Mouse (Mus musculus) spleen, adult 2 months (tissue): ENCODE data around the gene Esr1. TPM values are rescaled to one million over a fixed set of nuclear protein-coding genes. Genes with fewer than 3 reads are reported as not detected.

Source experiments
- DNase-seq, 2 experiments: peaks; one replicate each; pipeline versions ENCODE4 v3.0.0 to v3.0.0-alpha.2; 2012 to 2021; ENCODE audit warnings: low spot score in 2 of 2, low read depth in 1 of 2
- H3K27ac ChIP-seq: fragments of 200-500 bp; 2 replicates; pipeline ENCODE4 v1.5.1; 2012; ENCODE audit warnings: low read length, inconsistent platforms; ENCODE audit not compliant: insufficient read depth
- H3K27me3 ChIP-seq: fragments of 200-500 bp; 2 replicates; pipeline ENCODE4 v1.6.1; 2012; ENCODE audit warnings: mild to moderate bottlenecking, moderate library complexity, low read length, inconsistent platforms; ENCODE audit not compliant: control insufficient read depth, insufficient read depth
- H3K36me3 ChIP-seq: fragments of 200-500 bp; 2 replicates; pipeline ENCODE4 v1.6.1; 2012; ENCODE audit warnings: mild to moderate bottlenecking, low read length, inconsistent platforms; ENCODE audit not compliant: control insufficient read depth, insufficient read depth
- H3K4me1 ChIP-seq: fragments of 200-500 bp; 2 replicates; pipeline ENCODE4 v1.6.1; 2011; ENCODE audit warnings: inconsistent platforms; ENCODE audit not compliant: control insufficient read depth, insufficient read depth, insufficient read length
- H3K4me3 ChIP-seq: fragments of 200-500 bp; 2 replicates; pipeline ENCODE4 v1.5.1; 2011; ENCODE audit warnings: mild to moderate bottlenecking, inconsistent platforms; ENCODE audit not compliant: insufficient read depth, insufficient read length; ENCODE audit errors: extremely low read depth
- CTCF ChIP-seq: fragments of 200-500 bp; IDR thresholded peaks from 2 replicates; pipeline ENCODE4 v1.5.1; 2011; ENCODE audit warnings: mild to moderate bottlenecking, inconsistent platforms; ENCODE audit not compliant: insufficient read depth, insufficient read length, insufficient replicate concordance; ENCODE audit errors: extremely low read depth
- POLR2A ChIP-seq: fragments of 200-500 bp; IDR thresholded peaks from 2 replicates; pipeline ENCODE4 v1.6.1; 2011; ENCODE audit warnings: low read depth, low read length, inconsistent platforms
- WGBS: fragments of 180-500 bp; shearing (Covaris S2); methylation state at CpG from one replicate; pipeline ENCODE4 v1.1.7; 2018; 5-methylcytosine and 5-hydroxymethylcytosine counted together
- polyA plus RNA-seq: library from polyadenylated mRNA; depleted of rRNA; stranded (reverse); fragments of >200 nt; gene quantifications from 2 replicates; pipeline ENCODE4 v1.2.3, GENCODE M21; 2012

Esr1 gene
- polyA plus RNA-seq, 1 experiment, result 1.9 TPM

DNA sequence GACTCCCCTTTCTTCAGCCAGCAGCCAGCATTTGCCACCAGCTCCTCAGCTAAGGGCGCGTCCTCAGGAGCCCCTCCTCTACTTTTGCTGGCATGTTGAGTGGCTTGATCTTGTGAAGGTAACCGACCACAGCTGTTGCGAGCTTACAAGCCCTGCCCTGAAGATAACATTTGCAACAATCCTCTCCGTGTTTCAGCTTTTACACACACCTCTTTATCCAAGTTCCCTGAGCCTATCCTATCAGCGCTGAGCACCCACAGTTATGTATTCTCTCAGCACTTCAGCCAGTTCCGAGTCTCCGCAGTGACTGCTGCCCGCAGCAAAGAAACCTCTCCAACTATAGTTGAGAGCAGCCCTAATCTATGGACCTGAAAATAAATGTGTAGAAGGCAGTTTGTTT lies 16.0 kb downstream of the Esr1 start:
- no peaks in the 10 kb centered on the region for H3K27me3 ChIP-seq
- no peak overlapping the region for H3K27ac ChIP-seq
- no peak overlapping the region for H3K4me3 ChIP-seq
- DNase-seq, result no peak
- 86% methylated on average over 9 of the region's 9 CpGs for WGBS
- H3K36me3 ChIP-seq, result no peaks in the 10 kb centered on the region
- TF ChIP-seq POLR2A, result no peak
- TF ChIP-seq CTCF, result no peak
- no peaks in the 10 kb centered on the region for H3K4me1 ChIP-seq

DNA sequence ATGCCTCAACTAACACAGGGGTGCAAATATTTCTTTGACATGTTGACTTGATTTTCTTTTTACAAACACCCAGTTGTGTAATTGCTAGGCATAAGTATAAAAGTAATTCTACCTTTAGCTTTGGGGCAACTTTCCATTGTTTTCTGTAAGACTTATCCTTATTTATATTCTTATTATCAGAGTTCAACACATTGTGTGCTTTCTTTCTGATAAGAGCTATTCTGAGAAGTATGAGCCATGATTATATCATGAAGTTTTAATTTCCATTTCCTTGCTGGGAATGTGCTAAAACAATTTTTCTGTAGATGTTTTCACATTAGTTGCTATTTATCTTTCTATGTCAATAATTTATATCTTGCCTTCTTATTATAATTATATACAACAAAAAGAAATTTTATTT lies 17.9 kb downstream of the Esr1 start:
- Histone ChIP-seq H3K4me3 (no peak overlapping the region), H3K27me3 (no peaks in the 10 kb centered on the region), H3K4me1 (0 out of 2 replicates have a peak, but pooled peaks cover 3% of the 10 kb centered on the region), H3K27ac (no peak overlapping the region), H3K36me3 (no peaks in the 10 kb centered on the region)
- no peak for TF ChIP-seq POLR2A
- no peak for TF ChIP-seq CTCF
- no peak for DNase-seq

- Histone ChIP-seq H3K4me1 (0 out of 2 replicates have a peak, but pooled peaks cover 3% of the 10 kb centered on the region), H3K27ac (peak overlapping the region; percentile 68), H3K36me3 (no peaks in the 10 kb centered on the region), H3K4me3 (peak overlapping the region; percentile 60), H3K27me3 (no peaks in the 10 kb centered on the region)
- peak; percentile 12 to 22 for DNase-seq
- WGBS, result 45% methylated on average over 11 of the region's 11 CpGs
- TF ChIP-seq POLR2A (peak; percentile 27; the same call in 1 of the 2 replicates), CTCF (no peak)
These were observed 20.9 kb downstream of the Esr1 start for GRCm38 (mm10) chr10:4632211-4632704.

- WGBS, result 70% methylated on average over 14 of the region's 14 CpGs
- Histone ChIP-seq H3K27ac (no peak overlapping the region), H3K4me3 (no peak overlapping the region), H3K27me3 (no peaks in the 10 kb centered on the region), H3K4me1 (0 out of 2 replicates have a peak, but pooled peaks cover 3% of the 10 kb centered on the region), H3K36me3 (no peaks in the 10 kb centered on the region)
- TF ChIP-seq POLR2A (no peak), CTCF (no peak)
- DNase-seq, result no peak
These were observed 22.1 kb downstream of the Esr1 start for GRCm38 (mm10) chr10:4633287-4634030.

DNA sequence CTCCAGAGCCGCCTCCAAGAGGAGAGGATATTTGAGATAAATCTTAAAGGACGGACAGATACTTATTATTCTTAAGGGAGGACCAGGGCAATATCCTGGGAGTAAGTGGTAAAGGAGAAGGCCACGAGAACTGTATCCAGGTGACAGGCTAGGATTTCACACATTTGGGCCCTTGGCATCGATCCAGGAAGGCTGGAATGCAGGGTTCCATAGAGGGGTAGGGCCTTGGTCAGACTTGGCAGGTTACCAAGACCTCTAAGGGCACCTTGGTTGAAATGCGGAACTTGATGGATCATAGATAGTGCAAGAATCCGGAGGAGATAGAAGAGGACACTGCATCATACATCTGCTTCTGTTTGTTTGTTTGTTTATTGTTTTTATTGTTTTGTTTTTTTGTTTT lies 24.3 kb downstream of the Esr1 start:
- 88% methylated on average over 6 of the region's 6 CpGs for WGBS
- H3K27ac ChIP-seq, result no peak overlapping the region

GRCm38 (mm10) chr10:4646074-4646473 lies 34.7 kb downstream of the Esr1 start:
- no peaks in the 10 kb centered on the region for H3K4me1 ChIP-seq
- H3K36me3 ChIP-seq, result no peaks in the 10 kb centered on the region
- no peak for DNase-seq
- H3K27me3 ChIP-seq, result no peaks in the 10 kb centered on the region
- 89% methylated on average over 7 of the region's 7 CpGs for WGBS
- no peak overlapping the region for H3K27ac ChIP-seq
- H3K4me3 ChIP-seq, result no peak overlapping the region
- TF ChIP-seq CTCF (no peak), POLR2A (no peak)

More for the DNA sequence above, 24.3 kb downstream of the Esr1 start:
- TF ChIP-seq POLR2A (no peak), CTCF (no peak)
- no peak for DNase-seq
- 0 out of 2 replicates have a peak, but pooled peaks cover 3% of the 10 kb centered on the region for H3K4me1 ChIP-seq
- no peaks in the 10 kb centered on the region for H3K36me3 ChIP-seq
- H3K27me3 ChIP-seq, result no peaks in the 10 kb centered on the region
- H3K4me3 ChIP-seq, result no peak overlapping the region

GRCm38 (mm10) chr10:4646851-4647250 lies 35.5 kb downstream of the Esr1 start:
- DNase-seq, result no peak
- no peak for TF ChIP-seq POLR2A
- no peak for TF ChIP-seq CTCF
- Histone ChIP-seq H3K4me1 (no peaks in the 10 kb centered on the region), H3K27me3 (no peaks in the 10 kb centered on the region), H3K27ac (no peak overlapping the region), H3K36me3 (no peaks in the 10 kb centered on the region), H3K4me3 (no peak overlapping the region)
- WGBS, result 94% methylated on average over 9 of the region's 9 CpGs
